Mouse (Mus musculus) cerebellum, postnatal 14 days (tissue): ENCODE measurements around the gene Ptch2.

ENCODE experiments used
- DNase-seq, 2 experiments: peaks; one replicate each; pipeline ENCODE4 v3.0.0; 2021; ENCODE audit warnings: mixed read lengths in 2 of 2

Gene Ptch2

GRCm38 (mm10) chr4:117095551-117096452 is at the start of gene Ptch2:
TSS of gene Ptch2 (plus strand) at chr4:117096075.
- DNase-seq: peak; percentile 65 to 76

- no peak for DNase-seq
Measured at GRCm38 (mm10) chr4:117048836-117049235, 47.0 kb upstream of the Ptch2 start.

GRCm38 (mm10) chr4:117049485-117049884 is 46.4 kb upstream of the Ptch2 start:
- no peak for DNase-seq

GRCm38 (mm10) chr4:117052626-117053025 is 43.2 kb upstream of the Ptch2 start:
- DNase-seq: peak; percentile 11 to 24

GRCm38 (mm10) chr4:117053956-117054355 is 41.9 kb upstream of the Ptch2 start:
- DNase-seq: peak; percentile 17 to 21

GRCm38 (mm10) chr4:117056102-117056501 is 39.8 kb upstream of the Ptch2 start:
- DNase-seq: no peak

GRCm38 (mm10) chr4:117056514-117056913 is 39.4 kb upstream of the Ptch2 start:
- DNase-seq: no peak

- DNase-seq: no peak
Measured at GRCm38 (mm10) chr4:117058512-117058911, 37.4 kb upstream of the Ptch2 start.

GRCm38 (mm10) chr4:117062700-117063390 is 33.0 kb upstream of the Ptch2 start:
- DNase-seq: no peak

- no peak for DNase-seq
Measured at GRCm38 (mm10) chr4:117068035-117068434, 27.8 kb upstream of the Ptch2 start.

- DNase-seq: no peak
Measured at GRCm38 (mm10) chr4:117069647-117070046, 26.2 kb upstream of the Ptch2 start.

GRCm38 (mm10) chr4:117070624-117071023 is 25.3 kb upstream of the Ptch2 start:
- DNase-seq: no peak

- DNase-seq: no peak
Measured at GRCm38 (mm10) chr4:117071183-117071582, 24.7 kb upstream of the Ptch2 start.

GRCm38 (mm10) chr4:117087948-117088640 is 7.8 kb upstream of the Ptch2 start:
- no peak for DNase-seq

- DNase-seq: no peak
Measured at GRCm38 (mm10) chr4:117090586-117090985, 5.3 kb upstream of the Ptch2 start.

GRCm38 (mm10) chr4:117094626-117095361 is 1.1 kb upstream of the Ptch2 start:
- DNase-seq: no peak

- DNase-seq: no peak
Measured at GRCm38 (mm10) chr4:117096666-117097065, 791 bp downstream of the Ptch2 start.

- no peak for DNase-seq
Measured at GRCm38 (mm10) chr4:117097969-117098763, 2.3 kb downstream of the Ptch2 start.

- no peak for DNase-seq
Measured at GRCm38 (mm10) chr4:117098764-117099036, 2.8 kb downstream of the Ptch2 start.

GRCm38 (mm10) chr4:117100036-117100435 is 4.2 kb downstream of the Ptch2 start:
- no peak for DNase-seq

GRCm38 (mm10) chr4:117101218-117101617 is 5.3 kb downstream of the Ptch2 start:
- DNase-seq: peak; percentile 22 to 64

GRCm38 (mm10) chr4:117104672-117105071 is 8.8 kb downstream of the Ptch2 start:
- DNase-seq: no peak
